Mouse (Mus musculus): Measurements from ENCODE around the gene Ninj2. TPM values are rescaled to one million over a fixed set of nuclear protein-coding genes. Genes with fewer than 3 reads are reported as not detected.

Gene Ninj2
- polyA plus RNA-seq, 1 experiment from 2014 or later, result 1.6 TPM

DNA sequence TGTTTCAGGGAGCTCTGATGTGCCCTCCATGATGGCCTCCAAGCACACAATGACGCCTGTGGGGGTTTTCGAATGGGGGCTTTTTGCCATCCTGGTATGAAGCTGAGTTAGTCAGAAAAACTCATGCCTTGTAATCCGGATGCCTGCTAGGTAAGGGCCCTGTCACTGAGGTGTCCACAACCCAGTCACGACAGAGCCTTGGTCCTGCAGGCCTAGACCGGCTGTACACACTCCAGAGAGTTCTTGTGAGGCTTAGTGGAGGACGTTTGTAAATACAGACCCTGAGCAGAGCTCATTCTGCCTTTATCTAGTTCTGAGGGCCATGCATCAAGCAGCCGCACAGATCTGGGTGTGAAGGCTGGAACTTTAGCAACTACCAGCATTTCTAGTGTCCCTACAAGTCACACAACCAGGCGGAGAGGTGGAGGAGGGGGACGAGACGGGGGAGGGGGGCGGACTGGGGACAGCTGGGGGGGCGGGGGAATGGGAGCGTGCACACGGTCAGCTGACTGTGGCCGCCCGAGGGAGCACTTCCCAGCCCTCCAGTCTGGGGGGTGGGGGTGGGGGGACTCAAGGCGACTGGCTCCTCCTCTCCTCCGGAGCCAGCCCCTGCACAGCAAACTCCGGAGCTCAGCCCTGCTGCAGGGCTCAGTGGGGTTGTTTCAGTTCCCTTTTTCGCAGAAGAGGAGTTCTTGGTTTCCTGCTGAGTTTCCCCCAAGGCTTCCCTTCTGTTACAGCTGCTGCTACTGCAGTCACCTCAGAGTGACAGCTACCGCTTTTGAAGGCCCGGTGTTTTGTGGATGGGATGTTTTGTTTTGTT lies 19.0 kb downstream of the Ninj2 start:
- Histone ChIP-seq H3K9me3 (no peaks in the 10 kb centered on the region), H3K27me3 (no peaks in the 10 kb centered on the region), H3K4me3 (peak overlapping the region; percentile 19), H3K4me2 (peak overlapping the region; percentile 36), H3K36me3 (no peaks in the 10 kb centered on the region), H3K27ac (peak overlapping the region; percentile 88), H3K9ac (no peak overlapping the region), H3K4me1 (peaks cover 49% of the 10 kb centered on the region)
- peak; percentile 91 for ATAC-seq (ENCODE audit: insufficient number of reproducible peaks, low FRiP score, low TSS enrichment, low read depth)
- 9% methylated on average over 20 of the region's 22 CpGs for WGBS

DNA sequence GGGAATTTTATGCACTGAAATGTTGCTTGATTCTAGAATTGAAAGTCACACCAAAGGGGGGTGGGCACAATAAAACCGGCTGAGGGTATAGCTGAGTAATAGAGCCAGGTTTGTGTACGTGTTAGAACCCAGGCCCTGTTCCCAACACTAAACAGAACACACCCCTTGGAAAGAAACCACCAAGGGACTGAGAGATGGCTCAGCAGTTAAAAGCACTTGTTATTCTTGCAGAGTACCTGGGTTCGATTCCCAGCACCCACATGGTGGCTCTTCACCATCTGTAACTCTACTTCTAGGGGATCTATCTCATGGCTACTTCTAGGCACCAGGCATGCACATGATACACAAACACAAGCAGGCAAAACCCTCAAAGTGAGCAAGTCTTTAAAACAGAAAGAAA lies 20.7 kb downstream of the Ninj2 start:
- H3K27ac ChIP-seq, result peak overlapping the region; percentile 79
- no peak for ATAC-seq (ENCODE audit: insufficient number of reproducible peaks, low FRiP score, low TSS enrichment, low read depth)

DNA sequence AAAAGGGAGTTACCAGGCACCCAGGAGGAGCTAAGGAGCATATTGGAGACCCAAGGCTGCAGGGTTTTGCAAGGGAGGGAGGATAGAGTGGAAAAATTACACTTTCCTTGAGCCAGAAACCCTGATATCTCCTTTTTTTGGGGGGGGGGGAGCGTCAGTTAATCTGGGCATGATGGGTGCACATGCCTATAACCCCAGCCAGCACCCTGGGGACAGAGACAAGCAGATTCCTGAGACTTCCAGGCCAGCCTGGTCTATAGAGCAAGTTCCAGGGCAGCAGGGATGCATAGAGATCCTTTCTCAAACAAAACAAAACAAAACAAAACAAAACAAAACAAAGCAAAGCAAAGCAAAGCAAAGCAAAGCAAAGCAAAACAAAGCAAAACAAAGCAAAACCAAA lies 21.1 kb downstream of the Ninj2 start:
- no peak for ATAC-seq (ENCODE audit: insufficient number of reproducible peaks, low FRiP score, low TSS enrichment, low read depth)
- H3K4me2 ChIP-seq, result no peak overlapping the region
- H3K36me3 ChIP-seq, result no peaks in the 10 kb centered on the region
- H3K9me3 ChIP-seq, result no peaks in the 10 kb centered on the region
- H3K9ac ChIP-seq, result no peak overlapping the region
- H3K27me3 ChIP-seq, result no peaks in the 10 kb centered on the region
- H3K27ac ChIP-seq, result peak overlapping the region; percentile 79
- H3K4me3 ChIP-seq, result no peak overlapping the region
- H3K4me1 ChIP-seq, result peaks cover 34% of the 10 kb centered on the region
- 91% methylated on average over 1 of the region's 1 CpGs for WGBS

More for the DNA sequence above, 20.7 kb downstream of the Ninj2 start:
- Histone ChIP-seq H3K27me3 (no peaks in the 10 kb centered on the region), H3K9me3 (no peaks in the 10 kb centered on the region), H3K4me3 (no peak overlapping the region), H3K9ac (no peak overlapping the region), H3K4me2 (no peak overlapping the region), H3K4me1 (peaks cover 38% of the 10 kb centered on the region), H3K36me3 (no peaks in the 10 kb centered on the region)
- WGBS, result 86% methylated on average over 3 of the region's 3 CpGs

DNA sequence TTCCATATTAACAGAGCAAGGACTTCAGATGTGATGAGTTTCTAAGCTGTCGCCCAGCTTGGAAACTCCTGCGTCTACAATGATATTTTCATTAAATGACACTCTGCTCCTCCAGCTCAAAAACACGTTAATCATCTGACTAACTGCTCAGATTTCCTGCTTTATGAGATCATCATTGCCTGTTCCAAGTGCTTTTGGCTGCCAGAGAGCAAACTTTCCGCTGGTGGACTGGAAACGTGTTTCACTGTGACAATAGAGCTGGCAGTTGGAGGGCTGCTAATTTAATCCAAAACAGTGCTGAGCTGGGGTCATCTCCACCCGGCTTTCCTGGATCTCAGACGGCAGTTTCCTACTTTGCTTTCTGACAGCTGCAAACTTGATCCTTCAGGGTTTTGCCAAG lies 21.5 kb downstream of the Ninj2 start:
- Histone ChIP-seq H3K4me1 (peaks cover 32% of the 10 kb centered on the region), H3K27me3 (no peaks in the 10 kb centered on the region), H3K27ac (peak overlapping the region; percentile 79), H3K9me3 (no peaks in the 10 kb centered on the region), H3K4me2 (no peak overlapping the region), H3K4me3 (no peak overlapping the region), H3K36me3 (no peaks in the 10 kb centered on the region), H3K9ac (no peak overlapping the region)
- 12% methylated on average over 7 of the region's 7 CpGs for WGBS
- ATAC-seq (ENCODE audit: insufficient number of reproducible peaks, low FRiP score, low TSS enrichment, low read depth), result no peak; the same call in 1 of the 2 replicates

DNA sequence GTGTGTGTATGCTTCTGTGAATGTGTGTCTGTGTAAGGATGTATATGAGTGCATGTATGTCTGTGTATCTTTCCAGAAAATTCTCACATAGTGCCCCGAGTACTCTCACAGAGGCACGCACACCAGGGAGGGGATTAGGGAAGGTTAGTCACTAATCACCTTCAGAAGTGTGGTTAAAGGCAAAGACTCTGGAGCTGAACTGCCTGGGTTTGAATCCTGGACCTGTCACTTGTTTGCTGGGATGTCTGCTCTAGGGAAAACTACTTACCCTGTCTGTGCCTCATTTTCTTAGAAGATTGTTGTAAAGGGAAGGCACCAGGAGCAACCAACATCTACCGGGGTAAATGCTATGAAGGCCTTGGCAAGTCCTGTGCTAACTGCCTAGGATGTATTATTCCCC lies 22.3 kb downstream of the Ninj2 start:
- H3K4me3 ChIP-seq, result no peak overlapping the region
- no peaks in the 10 kb centered on the region for H3K27me3 ChIP-seq
- no peaks in the 10 kb centered on the region for H3K36me3 ChIP-seq
- H3K9ac ChIP-seq, result no peak overlapping the region
- H3K9me3 ChIP-seq, result no peaks in the 10 kb centered on the region
- no peak overlapping the region for H3K4me2 ChIP-seq
- H3K27ac ChIP-seq, result peak overlapping the region; percentile 79
- H3K4me1 ChIP-seq, result peaks cover 27% of the 10 kb centered on the region
- no peak for ATAC-seq (ENCODE audit: insufficient number of reproducible peaks, low FRiP score, low TSS enrichment, low read depth)
- WGBS, result 49% methylated on average over 3 of the region's 3 CpGs

DNA sequence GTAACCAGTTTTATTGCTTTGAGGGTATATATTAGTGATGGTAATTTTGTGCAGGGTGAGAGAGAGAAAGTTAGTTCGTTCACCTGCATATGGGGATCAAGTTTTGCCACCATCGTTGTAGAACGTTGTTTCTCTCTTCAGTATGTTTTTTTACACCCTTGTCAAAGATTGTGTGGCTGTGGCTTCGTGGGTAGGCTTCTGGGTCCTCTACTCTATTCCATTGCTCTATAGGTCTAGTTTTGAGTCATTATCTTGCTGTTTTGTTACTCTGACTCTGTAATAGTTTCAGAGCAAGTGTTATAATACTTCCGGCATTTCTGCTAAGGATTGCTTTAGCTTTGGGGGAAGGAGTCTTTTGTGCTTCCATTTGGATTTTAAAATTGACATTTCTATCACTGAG lies 26.7 kb downstream of the Ninj2 start:
- ATAC-seq (ENCODE audit: insufficient number of reproducible peaks, low FRiP score, low TSS enrichment, low read depth), result no peak
- Histone ChIP-seq H3K9ac (no peak overlapping the region), H3K27me3 (no peaks in the 10 kb centered on the region), H3K4me1 (peaks cover 7% of the 10 kb centered on the region), H3K36me3 (no peaks in the 10 kb centered on the region), H3K9me3 (no peaks in the 10 kb centered on the region), H3K4me2 (no peak overlapping the region), H3K27ac (no peak overlapping the region), H3K4me3 (no peak overlapping the region)
- WGBS, result 74% methylated on average over 5 of the region's 5 CpGs

DNA sequence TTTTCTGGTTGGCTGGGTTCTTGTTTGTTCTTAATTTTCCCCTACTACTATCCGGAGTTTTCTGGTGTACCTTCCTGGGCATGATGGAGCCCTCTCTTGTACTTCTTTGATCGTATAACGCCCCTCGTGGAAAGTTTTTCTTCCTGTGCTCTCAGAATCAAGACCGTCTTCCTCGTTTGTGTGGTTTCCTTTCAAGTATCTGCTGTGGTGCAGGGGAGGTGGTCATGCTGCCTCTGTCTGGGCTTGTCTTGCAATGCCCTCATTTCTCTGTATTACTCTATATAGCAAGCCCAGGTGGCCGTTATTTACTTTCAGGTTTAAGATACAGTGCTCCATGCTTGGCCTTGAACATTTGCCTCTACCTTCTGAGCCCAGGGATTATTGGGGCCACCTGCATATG lies 31.5 kb downstream of the Ninj2 start:
- H3K4me2 ChIP-seq, result no peak overlapping the region
- H3K9me3 ChIP-seq, result no peaks in the 10 kb centered on the region
- H3K36me3 ChIP-seq, result no peaks in the 10 kb centered on the region
- ATAC-seq (ENCODE audit: insufficient number of reproducible peaks, low FRiP score, low TSS enrichment, low read depth), result no peak
- no peak overlapping the region for H3K4me3 ChIP-seq
- 91% methylated on average over 7 of the region's 7 CpGs for WGBS
- no peaks in the 10 kb centered on the region for H3K27me3 ChIP-seq
- H3K27ac ChIP-seq, result no peak overlapping the region
- H3K4me1 ChIP-seq, result no peaks in the 10 kb centered on the region
- no peak overlapping the region for H3K9ac ChIP-seq

DNA sequence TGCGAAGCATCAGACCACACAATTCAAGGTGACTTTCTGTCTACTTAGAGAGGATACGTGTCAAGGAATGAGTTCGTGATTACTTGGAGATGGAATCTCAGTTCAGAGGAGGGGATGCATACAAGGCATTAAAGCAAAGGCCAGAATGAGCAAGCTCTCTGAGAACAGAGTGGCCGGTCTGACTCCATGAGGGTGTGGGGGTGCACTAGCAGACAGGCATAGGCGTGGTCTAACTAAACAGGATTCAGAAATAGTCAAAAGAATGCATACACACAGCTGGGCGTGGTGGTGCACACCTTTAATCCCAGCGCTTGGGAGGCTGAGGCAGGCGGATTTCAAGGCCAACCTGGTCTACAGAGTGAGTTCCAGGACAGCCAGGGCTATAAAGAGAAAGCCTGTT lies 33.3 kb downstream of the Ninj2 start:
- Histone ChIP-seq H3K27me3 (no peaks in the 10 kb centered on the region), H3K4me3 (no peak overlapping the region), H3K4me1 (no peaks in the 10 kb centered on the region), H3K4me2 (no peak overlapping the region), H3K27ac (no peak overlapping the region), H3K9me3 (no peaks in the 10 kb centered on the region), H3K36me3 (no peaks in the 10 kb centered on the region), H3K9ac (no peak overlapping the region)
- ATAC-seq (ENCODE audit: insufficient number of reproducible peaks, low FRiP score, low TSS enrichment, low read depth), result no peak
- WGBS, result 94% methylated on average over 8 of the region's 8 CpGs

DNA sequence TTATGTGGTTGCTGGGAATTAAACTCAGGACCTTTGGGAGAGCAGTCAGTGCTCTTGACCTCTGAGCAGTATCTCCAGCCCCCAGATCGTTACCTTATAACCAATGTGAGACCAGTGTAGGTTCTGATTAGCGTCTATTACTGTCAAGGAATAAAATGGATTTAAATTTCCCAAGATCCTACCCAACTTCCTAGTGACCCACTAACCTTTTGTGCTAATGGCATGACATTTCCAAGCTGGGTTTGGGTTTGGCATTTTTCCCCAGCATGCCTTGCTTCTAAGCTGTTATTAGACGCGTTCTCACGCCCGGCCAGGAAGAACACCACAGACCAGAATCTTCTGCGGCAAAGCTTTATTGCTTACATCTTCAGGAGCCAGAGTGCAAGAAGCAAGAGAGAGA lies 34.2 kb downstream of the Ninj2 start:
- Histone ChIP-seq H3K4me1 (no peaks in the 10 kb centered on the region), H3K27me3 (no peaks in the 10 kb centered on the region), H3K36me3 (no peaks in the 10 kb centered on the region), H3K9me3 (no peaks in the 10 kb centered on the region), H3K27ac (no peak overlapping the region), H3K4me2 (no peak overlapping the region), H3K9ac (no peak overlapping the region), H3K4me3 (no peak overlapping the region)
- ATAC-seq (ENCODE audit: insufficient number of reproducible peaks, low FRiP score, low TSS enrichment, low read depth), result no peak
- 98% methylated on average over 7 of the region's 7 CpGs for WGBS

DNA sequence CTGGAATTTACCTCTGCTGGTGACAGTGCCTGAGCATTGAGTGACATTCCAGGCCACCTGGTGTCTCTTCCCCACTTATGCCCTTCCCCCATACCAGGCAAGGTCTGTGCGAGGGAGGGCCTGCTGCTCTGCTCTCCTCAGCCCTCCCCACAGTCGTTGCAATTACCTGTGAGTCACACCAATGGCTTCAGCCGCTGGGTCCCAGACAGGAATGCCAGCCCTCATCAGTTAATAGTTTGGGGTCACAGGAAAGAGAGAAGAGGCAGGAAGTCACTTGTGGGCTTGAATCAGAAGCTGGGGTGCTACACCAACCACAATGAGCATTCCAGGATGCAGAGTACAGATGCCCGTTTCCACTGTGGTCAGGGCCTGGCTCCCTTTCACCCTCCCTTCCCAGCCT lies 41.6 kb downstream of the Ninj2 start:
- H3K9me3 ChIP-seq, result no peaks in the 10 kb centered on the region
- 60% methylated on average over 4 of the region's 4 CpGs for WGBS
- H3K9ac ChIP-seq, result no peak overlapping the region

DNA sequence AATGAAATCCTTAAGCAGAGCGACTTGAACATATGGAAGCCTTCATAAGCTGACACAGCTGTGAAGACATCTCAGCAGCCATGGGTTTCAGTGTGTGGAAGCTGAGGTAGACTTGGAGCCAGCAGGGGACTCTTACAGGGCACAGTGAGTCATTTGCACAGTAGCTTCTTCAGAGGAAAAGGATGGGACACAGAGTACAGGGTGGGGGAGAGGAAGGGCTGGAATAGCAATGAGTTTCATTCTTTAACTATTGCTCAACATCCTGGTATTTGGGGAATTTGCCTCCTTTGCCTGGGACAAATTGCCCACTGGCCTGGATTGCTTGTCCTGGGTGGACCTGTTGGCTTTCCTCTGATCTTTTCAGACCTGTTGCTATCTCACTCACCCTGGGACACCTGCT lies 52.3 kb downstream of the Ninj2 start:
- no peaks in the 10 kb centered on the region for H3K9me3 ChIP-seq
- ATAC-seq (ENCODE audit: insufficient number of reproducible peaks, low FRiP score, low TSS enrichment, low read depth), result no peak; the same call in 1 of the 2 replicates
- H3K27ac ChIP-seq, result peak overlapping the region; percentile 63; the same call in 1 of the 2 replicates
- no peak overlapping the region for H3K9ac ChIP-seq
- H3K4me2 ChIP-seq, result no peak overlapping the region
- no peaks in the 10 kb centered on the region for H3K27me3 ChIP-seq
- peaks cover 9% of the 10 kb centered on the region for H3K4me1 ChIP-seq
- no peaks in the 10 kb centered on the region for H3K36me3 ChIP-seq
- WGBS, result 63% methylated on average over 1 of the region's 1 CpGs
- H3K4me3 ChIP-seq, result no peak overlapping the region

More for the DNA sequence above, 41.6 kb downstream of the Ninj2 start:
- Histone ChIP-seq H3K4me1 (no peaks in the 10 kb centered on the region), H3K4me3 (no peak overlapping the region), H3K36me3 (no peaks in the 10 kb centered on the region), H3K27me3 (no peaks in the 10 kb centered on the region), H3K4me2 (no peak overlapping the region), H3K27ac (no peak overlapping the region)
- ATAC-seq (ENCODE audit: insufficient number of reproducible peaks, low FRiP score, low TSS enrichment, low read depth), result no peak

DNA sequence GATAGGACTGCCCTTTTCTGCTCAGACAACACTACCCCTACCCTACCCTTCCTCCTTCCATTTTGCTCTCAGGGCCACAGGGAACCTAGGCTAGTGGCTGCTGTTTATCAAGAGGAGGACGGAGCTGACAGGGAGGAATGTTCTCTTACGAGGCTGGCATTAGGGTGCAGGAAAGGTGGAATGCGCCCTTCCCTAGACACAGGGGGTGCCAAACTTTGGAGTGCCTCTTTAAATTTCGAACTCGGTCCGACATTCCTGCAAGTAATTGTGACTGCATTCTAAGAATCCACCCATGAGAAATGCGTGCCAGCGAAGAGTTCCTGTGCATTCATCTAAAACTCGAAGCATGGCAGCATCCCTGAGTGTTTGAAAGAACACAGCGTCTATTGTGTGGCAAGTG lies 53.5 kb downstream of the Ninj2 start:
- H3K4me3 ChIP-seq, result no peak overlapping the region
- no peaks in the 10 kb centered on the region for H3K36me3 ChIP-seq
- H3K9ac ChIP-seq, result no peak overlapping the region
- H3K4me2 ChIP-seq, result no peak overlapping the region
- H3K9me3 ChIP-seq, result no peaks in the 10 kb centered on the region
- H3K27ac ChIP-seq, result no peak overlapping the region
- no peaks in the 10 kb centered on the region for H3K27me3 ChIP-seq
- ATAC-seq (ENCODE audit: insufficient number of reproducible peaks, low FRiP score, low TSS enrichment, low read depth), result no peak
- WGBS, result 64% methylated on average over 10 of the region's 10 CpGs
- H3K4me1 ChIP-seq, result peaks cover 9% of the 10 kb centered on the region
